Mouse (Mus musculus): ENCODE measurements around the gene Il2. TPM values are rescaled to one million over a fixed set of nuclear protein-coding genes. Genes with fewer than 3 reads are reported as not detected.

Il2 gene
- total RNA-seq, 4 experiments from 2014 or later, result not detected

Other genes starting within 250 kb of the Il2 start
- gene Adad1, start 62.4 kb downstream of the Il2 start, total RNA-seq (2022), result not detected
- under 1 TPM in 1 of 4 experiments, not detected in 3; 0.22 TPM for gene Il21, start 106.7 kb upstream of the Il2 start, total RNA-seq (2022)
- gene Bbs12, start 186.6 kb upstream of the Il2 start, total RNA-seq (2022), result 10 to 100 TPM in 1 of 4 experiments, 1 to 10 TPM in 3; 5.7 to 10.3 (median 7.2) TPM
- 1 to 10 TPM; 3.4 to 7.9 (median 5.7) TPM for gene Cetn4, start 186.7 kb upstream of the Il2 start, total RNA-seq (2022)
- 1 to 10 TPM; 3.9 to 9.8 (median 7.4) TPM for gene Fgf2, start 222.4 kb upstream of the Il2 start, total RNA-seq (2022)

All from adrenal gland, adult 8-10 months (tissue).